Mouse (Mus musculus) limb, embryonic 11.5 days (tissue): Measurements from ENCODE around the gene Gmeb1. TPM values are rescaled to one million over a fixed set of nuclear protein-coding genes. Genes with fewer than 3 reads are reported as not detected.
"Not testable (repeated sequence)": the region's sequence is repeated elsewhere in the genome, so short reads cannot be mapped to it uniquely, and the experiment has no call there.

Experiments
- ATAC-seq: fragments of 200-750 bp; cut with Nextera tagmentation; 2 replicates; pipeline ENCODE4 v1.8.0; 2017; ENCODE audit warnings: low read depth; ENCODE audit not compliant: insufficient number of reproducible peaks, low FRiP score, low TSS enrichment
- DNase-seq: peaks from one replicate; pipeline ENCODE4 v3.0.0-alpha.2; 2015; ENCODE audit warnings: low spot score
- H3K27ac ChIP-seq: fragments of 300-500 bp; sonication (generic); replicated peaks from 2 replicates; pipeline ENCODE4 v1.5.1; 2014; ENCODE audit warnings: low read depth, mild to moderate bottlenecking, low read length
- H3K27me3 ChIP-seq: fragments of 300-500 bp; sonication (generic); 2 replicates; pipeline ENCODE4 v1.6.1; 2014; ENCODE audit warnings: mild to moderate bottlenecking, low read length, mixed read lengths; ENCODE audit not compliant: control insufficient read depth, insufficient read depth
- H3K36me3 ChIP-seq: fragments of 300-500 bp; sonication (generic); 2 replicates; pipeline ENCODE4 v1.6.1; 2014; ENCODE audit warnings: mild to moderate bottlenecking, low read length, moderate library complexity, mixed read lengths; ENCODE audit not compliant: control insufficient read depth, insufficient read depth
- H3K4me1 ChIP-seq: fragments of 300-500 bp; sonication (generic); 2 replicates; pipeline ENCODE4 v1.6.1; 2014; ENCODE audit warnings: low read length, mixed read lengths; ENCODE audit not compliant: control insufficient read depth, insufficient read depth
- H3K4me2 ChIP-seq: fragments of 300-500 bp; sonication (generic); 2 replicates; pipeline ENCODE4 v1.6.1; 2014; ENCODE audit warnings: low read depth, mild to moderate bottlenecking, moderate library complexity; ENCODE audit not compliant: severe bottlenecking
- H3K4me3 ChIP-seq: fragments of 300-500 bp; sonication (generic); 2 replicates; pipeline ENCODE4 v1.5.1; 2014; ENCODE audit warnings: low read depth, low read length
- H3K9ac ChIP-seq: fragments of 300-500 bp; sonication (generic); 2 replicates; pipeline ENCODE4 v1.6.1; 2014; ENCODE audit warnings: mild to moderate bottlenecking, low read length
- H3K9me3 ChIP-seq: fragments of 300-500 bp; sonication (generic); 2 replicates; pipeline ENCODE4 v1.6.1; 2016; ENCODE audit warnings: low read length; ENCODE audit not compliant: control insufficient read depth
- WGBS: fragments of 180-500 bp; shearing (Covaris S2); extraction: QIAGEN DNeasy Blood & Tissue Kit; methylation state at CpG from one replicate; pipeline ENCODE4 v1.1.7; 2014; 5-methylcytosine and 5-hydroxymethylcytosine counted together
- polyA plus RNA-seq: library from polyadenylated mRNA; unstranded; fragments of >200 nt; fragmentation: Nextera tagmentation; extraction: Ambion mirVana; gene quantifications from 2 replicates; pipeline ENCODE4 v1.2.1, GENCODE M21; 2014

Gmeb1 gene
- 43.9 and 48.3 TPM in 2 replicates for polyA plus RNA-seq

DNA sequence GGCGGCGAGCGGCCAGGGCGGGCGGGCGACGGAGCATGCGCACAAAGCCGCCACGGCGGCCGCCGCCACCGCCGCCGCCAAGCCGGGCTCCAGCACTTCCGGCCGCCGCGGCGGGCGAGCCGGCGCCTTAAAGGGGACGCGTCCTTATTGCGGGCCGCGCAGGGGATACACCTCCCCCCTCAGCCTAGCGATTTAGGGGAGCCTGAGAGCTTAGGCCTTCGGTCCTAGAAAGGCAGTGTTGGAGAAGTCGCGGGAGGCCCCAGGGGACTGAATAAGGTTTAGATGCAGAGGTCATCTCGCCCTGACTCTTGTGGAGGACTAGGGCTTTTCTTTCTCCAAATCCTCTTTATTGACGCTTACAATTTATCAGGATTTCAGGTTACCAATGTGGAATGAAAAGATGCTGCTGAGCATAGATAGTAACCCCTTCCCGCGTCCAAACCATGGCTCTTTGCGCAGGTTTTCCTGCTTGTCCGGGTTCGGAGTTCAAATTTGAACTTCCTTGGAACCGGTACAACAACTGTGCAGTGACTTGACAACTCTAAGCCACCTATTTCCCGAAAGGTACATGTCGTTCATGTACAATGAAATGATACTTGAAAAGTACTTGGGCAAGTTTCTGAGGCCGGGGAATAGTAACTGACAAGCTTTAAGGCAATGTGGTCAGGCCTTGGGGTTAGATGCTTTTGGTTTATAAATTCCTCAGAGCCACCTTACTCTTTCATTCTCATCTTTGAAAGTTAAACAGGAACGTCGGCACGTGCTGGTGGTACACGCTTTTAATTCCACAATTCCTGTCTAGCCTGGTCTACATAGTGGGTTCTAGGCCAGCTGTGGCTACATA is at the start of gene Gmeb1:
Gene Gmeb1, minus strand, starts transcription at position 89 of the 844 bp plus-strand sequence.
- Histone ChIP-seq H3K36me3 (no peaks in the 10 kb centered on the region; the same call in 1 of the 2 replicates), H3K4me2 (peak within 1 kb of the TSS; percentile 92), H3K9ac (peak within 1 kb of the TSS; percentile 93), H3K4me1 (peaks cover 4% of the 10 kb centered on the region; the same call in 1 of the 2 replicates), H3K9me3 (no peaks in the 10 kb centered on the region), H3K27ac (peak within 1 kb of the TSS; percentile 95), H3K4me3 (peak within 1 kb of the TSS; percentile 84), H3K27me3 (no peaks in the 10 kb centered on the region)
- DNase-seq (peak; percentile 80), ATAC-seq (peak; percentile 77)
- WGBS = 19% methylated on average over 38 of the region's 49 CpGs

GRCm38 (mm10) chr4:132309849-132310472 is 48.6 kb upstream of the Gmeb1 start:
- peaks cover 3% of the 10 kb centered on the region; the same call in 1 of the 2 replicates for H3K4me1 ChIP-seq
- H3K4me3 ChIP-seq = peak overlapping the region; percentile 75
- ATAC-seq (no peak), DNase-seq (peak; percentile 48)
- H3K36me3 ChIP-seq = peaks cover 18% of the 10 kb centered on the region
- peak overlapping the region; percentile 88 for H3K4me2 ChIP-seq
- H3K9me3 ChIP-seq = no peaks in the 10 kb centered on the region
- peak overlapping the region; percentile 88; the same call in 1 of the 2 replicates for H3K9ac ChIP-seq
- WGBS = 29% methylated on average over 10 of the region's 10 CpGs
- no peaks in the 10 kb centered on the region for H3K27me3 ChIP-seq
- H3K27ac ChIP-seq = no peak overlapping the region

- Histone ChIP-seq H3K9me3 (no peaks in the 10 kb centered on the region), H3K27ac (peak overlapping the region; percentile 63), H3K4me2 (peak overlapping the region; percentile 88), H3K4me3 (peak overlapping the region; percentile 75), H3K27me3 (no peaks in the 10 kb centered on the region), H3K9ac (peak overlapping the region; percentile 88), H3K36me3 (peaks cover 18% of the 10 kb centered on the region), H3K4me1 (peaks cover 3% of the 10 kb centered on the region; the same call in 1 of the 2 replicates)
- ATAC-seq = no peak
- under 1% methylated on average over 15 of the region's 15 CpGs for WGBS
- no peak for DNase-seq
These were observed 47.9 kb upstream of the Gmeb1 start for GRCm38 (mm10) chr4:132309140-132309848.

DNA sequence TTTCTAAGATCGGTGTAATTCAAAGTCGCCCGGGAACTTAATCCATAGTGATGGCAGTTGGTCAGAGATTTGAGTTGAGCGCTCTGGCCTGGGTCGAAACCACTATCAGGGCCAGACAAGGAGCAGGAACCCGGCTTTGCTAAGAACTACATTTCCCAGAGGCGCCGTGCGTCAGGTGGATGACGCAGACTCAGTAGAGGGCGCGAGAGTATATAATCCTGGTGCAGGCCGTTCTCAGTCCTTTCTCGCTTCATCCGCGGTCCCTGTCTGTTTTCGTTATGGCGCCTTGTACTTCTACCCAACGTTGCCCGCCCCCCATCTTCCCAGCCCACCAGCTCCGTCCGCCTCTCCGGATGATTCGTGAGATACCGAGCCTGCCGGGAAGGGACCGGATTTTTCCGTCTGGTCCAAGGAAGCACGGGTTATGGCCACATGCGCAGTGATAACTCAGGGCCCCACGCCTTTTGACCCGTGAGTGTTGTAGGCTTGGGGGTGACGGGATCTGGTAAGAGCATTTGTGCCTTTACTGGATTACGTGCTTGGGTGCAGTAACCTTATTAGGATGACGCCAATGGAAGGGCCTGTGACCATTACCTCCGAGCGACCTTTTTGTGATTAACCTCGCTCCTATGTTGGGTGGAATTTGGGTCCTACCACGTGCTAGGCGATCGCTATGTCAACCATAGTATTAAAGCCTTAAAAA is 47.2 kb upstream of the Gmeb1 start:
- peak overlapping the region; percentile 88 for H3K9ac ChIP-seq
- H3K9me3 ChIP-seq = no peaks in the 10 kb centered on the region
- peak overlapping the region; percentile 75 for H3K4me3 ChIP-seq
- H3K4me2 ChIP-seq = peak overlapping the region; percentile 88
- peak overlapping the region; percentile 63 for H3K27ac ChIP-seq
- H3K4me1 ChIP-seq = peaks cover 3% of the 10 kb centered on the region; the same call in 1 of the 2 replicates
- peaks cover 16% of the 10 kb centered on the region for H3K36me3 ChIP-seq
- ATAC-seq (peak; percentile 89), DNase-seq (peak; percentile 91)
- WGBS = under 1% methylated on average over 41 of the region's 41 CpGs
- H3K27me3 ChIP-seq = no peaks in the 10 kb centered on the region

- H3K9me3 ChIP-seq = no peaks in the 10 kb centered on the region
- no peak overlapping the region for H3K4me3 ChIP-seq
- H3K27me3 ChIP-seq = no peaks in the 10 kb centered on the region
- no peak overlapping the region for H3K27ac ChIP-seq
- H3K4me1 ChIP-seq = peaks cover 7% of the 10 kb centered on the region; the same call in 1 of the 2 replicates
- no peak for DNase-seq
- H3K9ac ChIP-seq = no peak overlapping the region
- peaks cover 7% of the 10 kb centered on the region for H3K36me3 ChIP-seq
- no peak for ATAC-seq
- H3K4me2 ChIP-seq = no peak overlapping the region
- 68% methylated on average over 6 of the region's 6 CpGs for WGBS
These were observed 44.6 kb upstream of the Gmeb1 start for GRCm38 (mm10) chr4:132306004-132306403.

- WGBS = 86% methylated on average over 8 of the region's 8 CpGs
- DNase-seq (no peak), ATAC-seq (no peak)
These were observed 43.9 kb upstream of the Gmeb1 start for GRCm38 (mm10) chr4:132305276-132305675.

DNA sequence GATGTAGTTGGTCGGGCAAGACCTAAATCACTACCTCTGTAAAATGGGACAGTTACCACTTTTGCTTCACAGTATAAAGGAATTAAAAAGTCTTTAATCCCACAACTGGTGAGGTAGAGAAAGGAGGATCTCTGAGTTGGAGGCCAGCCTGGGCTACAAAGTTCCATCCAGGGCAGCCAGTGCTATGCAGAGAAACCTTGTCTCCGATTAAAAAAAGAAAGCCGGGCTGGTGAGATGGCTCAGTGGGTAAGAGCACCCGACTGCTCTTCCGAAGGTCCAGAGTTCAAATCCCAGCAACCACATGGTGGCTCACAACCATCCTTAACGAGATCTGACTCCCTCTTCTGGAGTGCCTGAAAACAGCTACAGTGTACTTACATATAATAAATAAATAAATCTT is 42.1 kb upstream of the Gmeb1 start:
- 51% methylated on average over 6 of the region's 6 CpGs for WGBS
- H3K27ac ChIP-seq, H3K4me1 ChIP-seq, H3K27me3 ChIP-seq, H3K9me3 ChIP-seq, DNase-seq, H3K36me3 ChIP-seq, ATAC-seq: not testable (repeated sequence)
- Histone ChIP-seq H3K4me2 (peak overlapping the region; percentile 74), H3K9ac (peak overlapping the region; percentile 56; the same call in 1 of the 2 replicates), H3K4me3 (peak overlapping the region; percentile 40)

More at GRCm38 (mm10) chr4:132305276-132305675, 43.9 kb upstream of the Gmeb1 start:
- Histone ChIP-seq H3K4me3 (no peak overlapping the region), H3K9me3 (no peaks in the 10 kb centered on the region), H3K4me1 (peaks cover 7% of the 10 kb centered on the region; the same call in 1 of the 2 replicates), H3K27ac (no peak overlapping the region), H3K9ac (no peak overlapping the region), H3K4me2 (no peak overlapping the region), H3K36me3 (peaks cover 4% of the 10 kb centered on the region), H3K27me3 (no peaks in the 10 kb centered on the region)
